Mouse (Mus musculus) right cerebral cortex, postnatal 4 days (tissue): ENCODE data around the gene Creb1.
"Not testable (repeated sequence)": the region's sequence is repeated elsewhere in the genome, so short reads cannot be mapped to it uniquely, and the experiment has no call there.

Experiments
- DNase-seq: peaks from one replicate; pipeline ENCODE4 v3.0.0-alpha.2; 2022

Gene Creb1

DNA sequence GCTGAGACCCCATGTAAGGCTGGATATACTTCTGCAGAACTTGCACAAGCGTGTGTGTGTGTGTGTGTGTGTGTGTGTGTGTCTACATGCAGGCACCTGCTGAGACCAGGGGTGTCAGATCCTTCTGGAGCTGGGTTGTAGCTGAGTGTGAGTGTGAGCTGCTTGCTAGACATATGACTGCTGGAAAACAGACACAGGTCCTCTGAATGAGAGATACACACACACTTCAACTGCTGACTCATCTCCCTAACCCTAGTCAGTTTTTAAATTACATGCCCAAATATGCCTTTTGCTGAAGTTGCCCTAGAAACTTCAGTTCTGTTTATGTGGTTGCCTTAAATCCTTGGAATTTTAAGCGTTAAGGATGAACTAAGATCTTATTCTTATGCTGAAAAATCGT is 13.6 kb downstream of the Creb1 start:
- DNase-seq, result no peak

DNA sequence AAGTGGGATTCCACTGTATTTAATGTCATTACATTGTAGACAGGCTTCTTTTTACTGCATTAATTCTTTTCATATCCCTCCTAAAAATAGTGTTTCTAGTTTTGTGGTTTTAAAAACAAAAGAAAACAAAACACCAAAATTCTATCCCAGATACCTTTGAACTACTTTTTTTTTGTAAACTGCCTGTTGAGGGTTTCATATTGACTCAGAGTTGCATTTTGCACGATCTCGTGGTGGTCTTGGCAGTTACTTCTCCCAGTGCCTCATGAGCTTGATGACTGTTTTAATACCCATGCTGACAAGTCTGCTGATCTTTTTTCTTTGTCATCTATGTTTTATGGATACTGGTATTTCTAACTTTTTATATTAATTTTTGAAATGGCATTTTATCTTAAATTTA is 16.9 kb downstream of the Creb1 start:
- DNase-seq, result no peak

DNA sequence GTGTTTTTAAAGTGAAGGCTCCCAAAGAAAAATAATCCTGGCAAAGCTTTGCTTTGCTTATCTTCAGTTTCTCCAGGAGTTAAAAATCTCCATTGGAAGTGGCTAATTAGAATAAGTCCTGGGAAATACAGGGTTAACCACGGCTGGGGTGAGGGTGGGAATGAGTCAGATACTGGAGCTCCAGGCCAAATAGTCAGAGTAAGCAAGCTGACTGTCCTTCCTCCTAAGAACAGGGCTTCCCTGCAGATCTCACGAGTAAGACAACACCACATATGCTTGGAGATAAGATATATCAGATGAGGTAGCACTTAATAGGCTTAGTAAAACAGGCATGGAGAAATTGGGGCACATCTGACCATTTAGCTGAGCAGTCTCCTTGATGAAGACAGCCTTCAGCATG is 19.5 kb downstream of the Creb1 start:
- DNase-seq, result no peak

DNA sequence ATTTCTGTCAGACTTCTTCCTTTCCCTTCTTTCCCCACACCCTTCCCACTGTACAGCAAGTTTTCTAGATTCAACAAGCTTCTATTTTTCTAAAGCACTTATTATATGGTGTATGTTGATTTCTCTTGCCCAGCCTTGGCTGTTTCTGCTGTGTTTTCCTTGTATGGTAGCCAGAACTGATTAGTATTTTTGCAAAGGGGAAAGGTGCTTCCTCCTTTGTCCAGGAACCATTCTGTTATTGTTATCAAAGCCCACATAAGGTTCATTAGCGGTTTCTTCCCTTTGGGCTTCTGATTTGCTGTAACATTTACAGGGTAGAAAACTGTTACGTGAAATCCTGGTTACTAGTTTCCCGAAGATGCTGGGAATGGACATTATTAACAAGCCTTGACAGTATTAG is 27.7 kb downstream of the Creb1 start:
- no peak for DNase-seq

DNA sequence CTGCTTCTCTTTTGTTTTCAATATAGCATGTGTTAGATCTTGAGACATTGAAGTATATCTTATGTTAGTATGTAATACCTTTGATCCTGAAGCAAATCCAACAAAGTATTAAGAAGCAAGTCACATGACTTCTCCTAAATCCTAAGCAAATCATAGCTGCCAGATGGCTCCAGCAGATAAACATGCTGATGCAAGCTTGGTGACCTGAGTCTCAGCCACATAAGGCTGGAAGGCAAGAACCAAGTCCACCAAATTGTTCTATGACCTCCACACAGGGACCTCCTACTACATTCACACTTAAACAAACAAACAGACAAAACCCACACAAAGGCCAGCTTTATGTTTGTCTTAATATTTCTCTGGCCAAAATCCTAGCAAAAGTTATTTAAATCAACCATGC is 35.8 kb downstream of the Creb1 start:
- DNase-seq, result no peak

DNA sequence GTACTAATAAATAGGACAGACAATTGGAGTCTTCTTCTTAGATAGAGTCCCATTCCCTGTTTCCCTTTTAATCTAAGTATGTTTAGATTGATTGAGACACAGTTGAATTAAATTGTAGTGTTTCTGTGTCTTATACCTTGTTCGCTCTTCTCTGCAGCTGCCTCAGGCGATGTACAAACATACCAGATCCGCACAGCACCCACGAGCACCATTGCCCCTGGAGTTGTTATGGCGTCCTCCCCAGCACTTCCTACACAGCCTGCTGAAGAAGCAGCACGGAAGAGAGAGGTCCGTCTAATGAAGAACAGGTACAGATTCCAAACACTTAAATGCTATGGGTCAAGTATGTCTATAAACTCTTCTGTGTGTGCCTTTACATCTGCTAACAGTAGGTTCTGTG is 43.6 kb downstream of the Creb1 start:
- DNase-seq, result no peak

DNA sequence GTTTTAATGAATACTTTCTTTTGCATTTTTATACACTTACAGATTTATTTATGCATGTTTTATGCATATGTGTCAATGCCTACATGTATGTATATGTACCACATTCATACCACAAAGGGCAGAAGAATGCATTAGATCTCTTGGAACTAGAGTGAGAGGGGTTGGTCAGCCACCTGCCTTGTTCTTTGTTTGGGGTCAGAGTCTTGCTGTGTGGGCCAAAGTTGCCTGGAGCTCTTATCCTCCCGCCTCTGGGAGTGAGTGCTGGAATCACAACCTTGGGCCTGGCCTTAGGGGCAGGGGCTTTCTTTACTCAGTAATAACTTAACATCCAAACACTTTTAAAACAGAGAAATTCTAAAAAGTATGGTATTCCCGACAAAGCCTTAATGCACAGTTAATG is 44.3 kb downstream of the Creb1 start:
- DNase-seq, result no peak

DNA sequence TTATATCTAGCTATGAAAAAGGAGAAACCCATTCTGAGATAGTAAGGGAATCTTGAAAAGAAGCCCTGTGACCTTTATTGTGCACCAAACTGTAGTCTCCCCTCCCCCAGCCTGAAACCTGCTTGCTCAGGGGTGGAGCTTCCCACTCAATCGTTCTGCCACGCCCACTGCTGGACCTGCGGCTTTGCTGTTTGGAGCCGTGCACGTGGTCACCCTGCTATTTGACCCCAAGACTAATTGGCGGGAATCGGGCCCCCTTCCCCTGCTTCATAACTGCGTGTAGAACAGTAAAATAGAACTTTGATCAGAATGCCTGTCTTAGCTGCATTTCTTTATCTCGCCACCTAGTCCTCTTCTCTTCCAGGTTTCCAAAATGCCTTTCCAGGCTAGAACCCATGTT is 45.5 kb downstream of the Creb1 start:
- not testable (repeated sequence) for DNase-seq

DNA sequence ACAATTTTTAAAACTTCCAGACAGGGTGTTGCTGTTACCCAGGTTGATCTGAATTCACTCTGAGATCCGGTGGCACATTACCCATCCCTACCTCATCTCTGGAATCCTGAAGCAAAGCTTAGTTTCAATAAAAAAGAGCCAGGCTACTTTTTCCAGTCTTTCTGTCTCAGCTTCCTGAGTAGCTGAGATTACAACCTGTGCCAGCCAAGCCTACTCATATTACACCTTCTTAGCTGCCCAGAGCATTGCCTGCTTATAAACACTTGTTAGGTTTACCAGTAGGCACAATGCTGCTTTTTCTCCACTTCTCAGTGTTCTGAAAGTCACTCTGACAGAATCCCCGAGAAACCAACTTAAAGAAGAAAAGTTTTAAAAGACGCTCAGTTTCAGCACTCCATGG is 46.4 kb downstream of the Creb1 start:
- DNase-seq, result no peak

DNA sequence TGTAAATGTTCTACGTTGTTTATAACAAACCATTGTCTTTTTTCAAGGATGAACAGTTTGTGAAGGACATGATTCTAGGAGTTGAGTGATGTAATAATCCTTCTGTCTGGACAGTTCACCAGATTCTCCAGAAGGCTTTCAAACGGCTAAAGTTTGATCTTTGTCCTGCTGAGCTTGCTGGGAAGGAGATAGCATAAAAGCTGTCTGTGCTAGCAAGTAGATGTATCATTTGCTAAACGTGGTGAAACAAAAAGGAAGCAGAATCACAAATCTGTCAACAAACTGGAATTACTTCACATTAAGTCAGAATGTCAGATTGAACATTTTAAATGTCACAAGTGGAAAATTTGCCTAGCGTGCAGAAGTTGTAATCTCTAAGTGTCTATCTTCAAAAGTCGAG is 66.5 kb downstream of the Creb1 start:
- no peak for DNase-seq

DNA sequence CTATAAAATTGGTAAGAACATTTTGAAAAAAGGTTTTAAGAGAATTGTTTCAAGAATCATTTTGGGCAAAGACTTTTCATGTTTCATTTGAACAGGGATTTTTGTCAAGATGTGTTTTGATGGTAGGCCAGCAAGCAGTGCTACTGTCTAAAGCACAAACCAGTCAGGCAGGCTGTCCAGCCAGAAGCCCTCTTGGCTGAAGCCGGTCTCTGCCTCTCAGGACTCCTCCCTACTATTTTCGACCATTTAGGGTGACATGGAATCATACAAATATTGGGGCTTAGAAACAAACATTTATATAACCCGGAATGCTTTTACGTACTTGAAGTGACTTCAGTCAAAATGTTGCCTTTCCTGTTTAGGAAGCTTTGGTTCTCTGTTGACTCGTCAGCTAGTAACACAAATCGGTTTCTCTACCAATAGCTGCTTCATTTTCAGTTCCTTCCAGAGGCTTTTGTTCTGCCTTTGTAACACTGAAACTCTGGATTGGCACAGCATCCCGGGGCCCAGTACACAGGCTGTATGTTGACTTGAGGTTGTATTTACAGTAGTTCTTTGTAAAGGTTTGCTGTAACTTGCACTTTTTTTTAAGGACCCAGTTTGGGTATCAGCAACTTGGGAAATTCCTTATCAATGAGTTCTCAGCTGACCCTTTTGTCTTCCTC is 68.1 kb downstream of the Creb1 start:
- DNase-seq, result no peak

DNA sequence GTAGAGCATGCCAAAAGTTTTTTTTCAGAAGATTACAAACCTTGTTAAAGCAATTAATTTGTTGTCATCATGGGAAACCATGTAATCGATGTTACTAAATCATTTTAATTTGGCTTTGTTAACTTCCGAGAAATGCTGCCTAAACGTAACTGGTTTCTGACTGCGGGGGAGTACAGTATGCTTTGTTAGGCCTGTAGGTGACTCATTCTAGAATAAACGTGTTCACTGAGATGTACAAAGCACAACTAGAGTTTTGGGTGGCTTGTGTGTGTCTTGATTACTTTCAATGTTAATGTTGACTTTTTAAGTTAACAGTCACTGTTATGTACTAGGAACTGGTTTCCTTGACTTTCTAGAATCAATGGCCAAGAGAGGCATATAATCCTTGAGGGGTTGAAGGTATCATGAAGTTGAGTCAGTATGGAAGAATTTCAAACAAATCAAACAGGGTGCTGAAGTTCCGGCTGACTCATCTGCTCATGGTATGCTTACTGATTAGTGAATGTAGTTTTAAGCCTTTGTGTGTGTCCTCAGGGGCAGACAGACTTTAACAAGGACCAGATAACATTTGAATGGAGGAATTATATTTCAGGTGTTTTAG is 68.9 kb downstream of the Creb1 start:
- DNase-seq, result no peak

DNA sequence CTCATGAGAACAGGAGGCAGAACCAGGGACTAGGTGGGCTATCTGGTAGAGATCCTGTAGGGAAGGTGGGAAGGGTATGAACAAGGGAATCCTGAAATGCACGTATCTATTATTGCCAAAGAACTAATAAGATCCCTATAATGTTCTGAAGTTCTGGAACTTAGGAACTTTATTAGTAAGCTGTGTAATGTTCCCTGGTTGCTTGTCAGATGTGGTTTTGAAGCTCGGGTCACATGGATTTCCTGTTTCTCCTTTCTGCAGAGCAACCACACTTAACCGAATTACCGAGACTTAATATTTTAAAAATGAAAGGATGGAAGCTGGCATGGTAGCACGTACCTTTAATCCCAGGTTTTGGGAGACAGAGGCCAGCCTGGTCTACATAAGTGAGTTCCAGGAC is 70.9 kb downstream of the Creb1 start:
- DNase-seq, result no peak

DNA sequence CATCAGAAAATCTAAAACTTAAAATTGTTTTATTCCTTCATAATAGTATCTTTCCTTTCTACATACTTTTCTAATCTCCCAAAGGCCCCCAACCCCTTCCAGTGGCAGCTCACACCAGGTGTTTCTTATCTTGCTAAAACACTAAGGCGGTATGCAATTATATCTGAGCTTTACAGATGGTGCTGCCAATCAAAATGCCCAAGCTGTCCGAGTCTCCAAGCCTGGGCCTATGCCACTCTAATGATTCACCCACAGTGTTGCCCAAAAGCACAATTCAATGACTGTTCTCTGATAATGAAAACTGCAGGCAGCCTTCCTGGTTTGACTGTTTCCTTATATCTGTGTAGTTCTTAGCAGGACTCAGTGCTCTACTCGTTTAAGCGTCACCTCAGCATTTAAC is 76.7 kb downstream of the Creb1 start:
- DNase-seq, result no peak

DNA sequence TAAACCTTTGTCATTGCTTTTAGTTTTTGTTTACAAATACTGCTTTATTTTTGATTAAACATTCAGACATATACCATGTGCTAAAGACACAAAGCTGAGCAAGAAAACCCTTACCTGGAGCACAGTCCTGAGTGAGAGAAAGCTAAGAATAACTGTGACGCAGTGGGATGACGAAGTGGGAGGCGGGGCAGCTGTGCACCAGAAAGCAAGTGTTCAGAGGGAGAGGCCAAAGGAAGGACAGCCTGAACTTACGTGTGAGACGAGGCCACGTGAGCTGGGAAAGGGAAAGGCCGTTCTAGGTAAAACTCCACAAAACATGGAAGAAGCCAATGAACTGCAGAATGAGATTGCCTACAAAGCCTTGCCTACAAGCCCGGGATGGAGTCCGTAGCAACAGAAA is 77.5 kb downstream of the Creb1 start:
- no peak for DNase-seq

DNA sequence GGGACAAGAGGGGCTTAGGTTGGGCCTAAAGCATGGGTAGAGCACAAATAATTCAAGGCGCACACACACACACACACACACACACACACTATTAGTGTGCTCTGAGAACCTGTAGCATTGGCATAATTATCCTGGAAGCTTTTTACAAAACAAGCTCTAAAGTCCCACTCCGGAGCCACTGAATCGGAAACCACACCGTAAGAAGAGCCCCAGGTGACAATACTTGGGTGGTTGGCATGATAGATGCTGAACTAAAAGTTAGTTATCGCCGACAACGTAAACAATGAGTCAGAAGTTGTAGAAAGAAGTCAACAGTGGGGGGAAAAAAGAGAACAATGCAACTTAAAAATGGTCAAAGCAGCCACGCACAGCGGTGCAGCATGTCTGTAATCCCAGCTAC is 81.9 kb downstream of the Creb1 start:
- DNase-seq, result no peak

DNA sequence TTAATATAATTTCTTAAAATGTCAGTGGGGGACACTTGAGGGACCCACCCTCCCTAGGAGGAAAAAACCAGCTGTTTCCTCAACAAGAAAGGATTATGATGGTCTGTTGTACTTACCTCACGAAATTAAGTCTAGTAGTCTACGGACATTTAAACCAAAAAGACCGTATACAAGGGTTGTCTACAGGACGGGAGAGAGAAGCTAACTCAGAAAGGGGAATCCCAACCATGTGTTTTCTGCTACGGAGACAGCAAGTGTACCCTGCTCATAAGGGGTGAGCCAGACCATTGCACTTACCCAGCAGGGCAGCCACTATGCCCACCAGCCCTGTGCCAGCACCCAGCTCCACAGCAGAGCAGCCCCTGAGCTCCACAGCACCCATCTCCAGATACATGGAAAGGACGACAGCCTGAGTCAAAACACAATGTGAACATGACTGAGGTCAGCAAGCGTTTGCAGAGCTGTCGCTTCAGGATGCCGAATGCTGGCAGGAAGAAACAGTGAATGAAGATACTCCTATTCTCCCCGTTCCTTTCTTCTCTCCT is 82.4 kb downstream of the Creb1 start:
- DNase-seq, result no peak

DNA sequence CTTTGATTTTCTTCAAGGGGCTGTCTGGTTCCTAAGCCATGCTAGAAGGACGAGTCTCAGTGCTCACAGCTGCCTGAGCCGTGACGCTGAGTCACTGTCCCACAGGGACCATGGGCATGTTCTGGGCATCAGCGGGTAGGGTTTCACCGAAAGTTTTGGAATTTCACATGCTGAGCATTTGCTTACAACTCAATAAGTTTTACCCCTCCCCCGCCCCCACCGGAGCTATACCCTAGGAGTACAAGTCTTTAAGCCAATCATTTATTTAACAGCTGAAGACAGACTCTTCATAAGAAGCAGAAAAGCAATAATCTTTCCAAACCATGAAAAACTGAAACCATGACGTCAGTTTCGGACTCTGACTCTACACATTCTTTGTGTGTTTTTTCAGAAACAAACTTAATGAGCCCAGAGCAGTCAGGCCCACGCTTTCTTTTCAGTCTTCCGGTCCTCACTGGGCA is 83.1 kb downstream of the Creb1 start:
- no peak for DNase-seq

DNA sequence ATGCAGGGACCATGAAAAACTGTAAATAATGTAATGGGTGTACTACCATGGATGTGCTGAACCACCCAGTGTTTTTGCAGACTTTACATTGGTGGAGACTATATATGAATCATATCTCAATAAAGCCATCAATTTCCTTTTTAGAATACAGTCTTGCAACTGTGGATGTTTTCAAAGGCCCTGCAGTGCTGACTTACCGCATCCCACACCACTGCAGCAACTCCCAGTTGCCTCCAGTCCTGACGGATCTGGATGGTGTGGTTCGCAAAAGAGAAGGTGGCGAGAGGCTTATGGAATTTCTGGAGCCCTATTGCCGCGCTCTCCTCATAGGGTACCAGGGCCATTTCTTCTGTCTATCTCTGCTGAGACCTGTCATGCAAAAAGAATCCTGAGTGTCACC is 83.6 kb downstream of the Creb1 start:
- DNase-seq, result no peak

DNA sequence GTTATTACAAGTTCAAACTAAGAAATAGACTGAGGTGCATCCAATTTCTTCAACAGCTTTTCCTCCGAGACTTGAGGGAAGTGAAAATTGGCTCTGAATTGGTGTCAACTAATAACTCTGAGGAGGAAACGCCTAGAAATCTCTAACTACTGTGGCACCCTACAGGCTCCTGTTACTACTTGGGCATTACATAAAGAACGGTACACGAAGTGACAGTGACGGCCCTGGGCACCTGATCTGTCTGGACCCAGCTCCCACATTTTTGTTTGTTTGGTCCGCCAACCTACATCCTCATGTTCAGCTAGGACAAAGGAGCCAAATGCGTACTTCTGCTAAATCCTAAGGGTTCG is 84.1 kb downstream of the Creb1 start:
- DNase-seq, result no peak

DNA sequence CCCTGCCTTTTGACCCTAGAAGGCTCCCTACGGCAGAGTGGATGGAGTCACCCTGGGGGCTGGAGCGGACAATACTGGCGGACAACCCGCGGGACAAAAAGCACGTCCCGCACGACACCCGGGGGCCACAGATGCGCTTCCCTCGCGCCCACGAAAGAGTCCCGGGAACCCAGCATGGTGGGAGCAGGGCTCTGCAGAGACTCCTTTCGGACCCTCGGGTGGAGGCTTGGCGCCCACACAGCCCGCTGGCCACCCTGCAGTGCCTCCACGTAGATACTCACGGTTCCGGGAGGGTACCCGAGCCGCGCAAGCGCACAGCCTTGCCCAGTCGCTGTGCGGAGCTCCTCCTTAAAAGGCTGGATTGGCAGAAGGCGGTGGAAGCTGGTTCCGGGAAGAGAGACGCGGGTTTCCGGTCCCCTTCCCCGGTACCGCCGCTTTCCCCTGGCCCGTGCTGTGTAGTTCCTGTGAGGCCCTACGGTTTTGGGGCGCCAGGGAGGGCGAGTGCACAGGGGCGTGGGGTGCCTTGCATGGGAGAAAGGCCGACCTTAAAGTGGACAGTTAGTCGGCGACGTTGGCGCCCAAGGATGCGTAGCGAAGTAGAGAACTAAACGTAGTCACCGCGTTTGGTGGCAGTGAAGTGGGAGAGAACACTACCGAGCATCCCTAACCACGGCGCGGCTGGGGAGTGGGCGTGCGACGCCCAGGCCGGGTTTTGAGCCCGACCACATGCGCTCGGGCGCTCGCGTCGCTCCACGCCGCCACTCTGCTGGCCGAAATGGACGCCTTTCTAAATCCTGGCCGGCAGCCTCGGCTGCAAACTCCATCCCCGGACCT is 84.7 kb downstream of the Creb1 start, which contains the start of gene Mettl21a:
Gene Mettl21a (minus strand): TSS at position 362 of the 834 bp plus-strand sequence.
- peak; percentile 90 for DNase-seq

DNA sequence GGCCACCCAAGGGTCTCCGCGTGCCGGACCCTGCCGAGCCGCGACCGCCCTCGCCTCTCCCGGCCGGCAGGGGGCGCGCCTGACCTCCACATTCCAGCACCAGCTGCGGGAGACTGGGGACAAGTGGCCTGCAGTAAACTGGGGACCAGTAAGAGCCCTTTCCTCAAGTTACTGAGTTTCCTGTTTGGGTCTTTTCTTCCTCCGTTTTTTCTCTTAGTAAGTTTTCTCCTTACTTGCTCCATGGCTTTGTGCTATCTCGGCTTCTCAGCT is 85.2 kb downstream of the Creb1 start:
- DNase-seq, result peak; percentile 90

DNA sequence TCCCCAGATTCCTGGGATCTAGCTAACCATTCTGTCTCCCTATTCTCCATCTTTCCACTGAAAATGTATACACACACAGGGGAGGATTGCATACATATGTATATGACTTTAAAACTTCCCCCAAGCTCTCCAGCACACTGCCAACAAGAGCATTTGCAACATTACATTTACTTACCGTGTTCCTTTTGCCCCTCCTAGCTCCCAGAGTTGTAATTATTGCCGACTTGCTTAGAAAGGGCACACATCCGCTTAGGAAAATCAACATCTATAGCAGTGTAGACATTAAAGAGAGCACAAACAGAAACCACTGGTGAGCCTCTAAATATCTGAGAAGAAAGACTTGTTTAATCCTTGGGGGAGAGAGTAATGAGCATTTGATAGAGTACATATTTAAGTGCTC is 85.8 kb downstream of the Creb1 start:
- DNase-seq, result no peak

DNA sequence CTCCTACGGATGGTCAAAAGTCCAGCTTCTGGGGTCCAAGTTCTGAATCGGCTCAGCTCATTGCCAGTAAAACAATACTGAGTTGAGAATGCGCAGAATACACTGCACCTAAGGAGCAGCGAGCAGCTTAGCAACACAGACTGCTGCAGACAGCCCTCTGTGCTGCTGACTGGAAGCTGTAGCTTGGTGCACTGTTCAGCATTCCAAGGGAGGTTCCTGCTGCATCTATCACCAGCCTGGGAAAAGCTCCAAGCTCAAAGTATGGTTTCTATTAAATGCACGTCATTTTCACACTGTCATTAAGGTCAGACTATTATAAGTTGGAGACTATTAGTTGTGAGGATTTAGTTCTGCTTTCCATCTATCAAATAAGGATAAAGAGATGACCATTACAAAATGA is 88.7 kb downstream of the Creb1 start:
- DNase-seq, result no peak
